Mouse (Mus musculus) layer of hippocampus, adult 11-12 months (tissue): Measurements from ENCODE around the gene Dennd4c.
"Not testable (repeated sequence)": the region's sequence is repeated elsewhere in the genome, so short reads cannot be mapped to it uniquely, and the experiment has no call there.

Source experiments
- DNase-seq: peaks from one replicate; pipeline ENCODE4 v3.0.0; 2022; ENCODE audit warnings: low spot score

Gene Dennd4c

DNA sequence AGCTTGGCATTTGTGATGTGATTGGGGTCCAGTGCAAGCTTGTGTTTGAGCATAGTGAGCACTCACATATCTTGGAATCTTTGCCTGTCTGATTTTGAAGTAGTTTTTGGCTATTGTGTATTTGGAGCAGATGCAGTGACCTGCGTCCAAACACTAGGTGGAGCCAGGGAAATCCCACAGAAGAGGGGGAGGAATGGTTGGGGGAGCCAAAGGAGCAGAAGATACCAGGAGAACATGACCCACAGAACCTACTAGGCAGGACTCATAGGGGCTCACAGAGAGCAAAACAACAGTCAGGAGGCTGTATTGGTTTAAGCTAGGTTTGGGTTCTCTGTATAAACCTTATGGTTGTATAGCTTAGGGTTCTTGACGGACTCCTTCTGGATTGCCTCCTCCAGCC is 62.2 kb downstream of the Dennd4c start:
- DNase-seq, result peak; percentile 21

DNA sequence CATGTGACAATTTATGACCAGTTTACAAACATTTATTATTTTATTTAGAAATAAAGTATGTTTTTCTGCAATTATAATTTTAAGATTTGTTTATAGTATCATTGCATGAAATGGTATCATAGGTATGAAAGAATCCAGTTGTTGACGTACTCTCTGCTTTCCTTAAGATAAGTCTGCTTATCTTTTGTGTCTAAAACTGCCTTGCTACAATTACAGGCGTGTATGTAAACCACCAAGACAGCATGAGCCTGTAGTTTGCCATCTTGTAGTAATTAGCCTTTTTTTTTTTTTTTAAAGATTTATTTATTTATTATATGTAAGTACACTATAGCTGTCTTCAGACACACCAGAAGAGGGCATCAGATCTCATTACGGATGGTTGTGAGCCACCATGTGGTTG is 66.5 kb downstream of the Dennd4c start:
- DNase-seq, result no peak

DNA sequence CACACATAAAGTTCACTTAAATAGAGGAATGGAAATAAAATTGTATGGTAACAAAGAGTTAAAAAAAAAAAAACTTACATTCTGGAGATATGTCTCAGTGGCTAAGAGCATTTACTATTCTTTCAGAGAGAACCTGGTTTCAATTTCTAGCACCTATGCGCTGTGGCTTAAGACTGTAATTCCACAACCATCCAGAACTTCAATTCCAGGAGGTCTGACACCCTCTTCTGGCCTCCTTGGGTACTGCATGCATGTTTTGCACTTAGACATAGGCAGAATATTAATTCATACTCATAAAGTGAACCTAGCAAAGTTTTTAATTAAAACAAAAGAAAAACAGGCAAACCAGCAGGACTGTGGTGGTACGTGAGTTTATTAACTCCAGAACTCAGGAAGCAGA is 74.8 kb downstream of the Dennd4c start:
- peak; percentile 64 for DNase-seq

DNA sequence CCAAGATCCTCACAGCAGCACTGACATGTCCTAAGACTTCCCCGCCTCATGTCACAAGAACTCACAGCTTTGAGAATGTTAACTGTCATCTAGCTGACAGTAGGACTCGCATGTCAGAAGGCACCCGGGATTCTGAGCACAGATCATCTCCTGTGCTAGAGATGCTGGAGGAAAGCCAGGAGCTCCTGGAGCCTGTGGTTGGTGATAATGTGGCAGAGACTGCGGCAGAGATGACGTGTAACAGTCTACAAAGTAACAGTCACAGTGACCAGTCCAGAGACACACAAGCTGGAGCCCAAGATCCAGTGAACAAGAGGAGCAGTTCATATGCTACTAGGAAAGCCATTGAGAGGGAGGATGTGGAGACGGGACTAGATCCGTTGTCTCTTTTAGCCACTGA is 76.8 kb downstream of the Dennd4c start:
- no peak for DNase-seq

DNA sequence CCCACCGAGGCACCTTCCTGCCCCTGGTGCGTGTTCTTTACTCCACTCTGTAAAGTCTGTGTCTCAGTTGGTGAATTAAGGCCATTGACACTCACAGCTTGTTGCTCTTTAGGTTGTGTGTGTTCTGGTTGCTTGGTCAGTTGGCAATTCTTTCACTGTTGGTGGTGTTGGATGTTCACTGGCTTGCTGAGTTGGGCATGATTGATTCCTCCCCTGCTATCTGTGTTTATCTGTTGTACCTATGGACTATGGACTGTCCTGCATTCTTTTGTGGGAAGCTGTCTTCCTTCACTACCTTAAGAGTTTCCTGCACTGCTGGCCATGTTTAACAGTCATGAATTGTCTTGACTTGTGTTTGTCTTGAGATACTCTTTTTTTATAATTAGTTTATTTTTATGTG is 83.5 kb downstream of the Dennd4c start:
- no peak for DNase-seq

DNA sequence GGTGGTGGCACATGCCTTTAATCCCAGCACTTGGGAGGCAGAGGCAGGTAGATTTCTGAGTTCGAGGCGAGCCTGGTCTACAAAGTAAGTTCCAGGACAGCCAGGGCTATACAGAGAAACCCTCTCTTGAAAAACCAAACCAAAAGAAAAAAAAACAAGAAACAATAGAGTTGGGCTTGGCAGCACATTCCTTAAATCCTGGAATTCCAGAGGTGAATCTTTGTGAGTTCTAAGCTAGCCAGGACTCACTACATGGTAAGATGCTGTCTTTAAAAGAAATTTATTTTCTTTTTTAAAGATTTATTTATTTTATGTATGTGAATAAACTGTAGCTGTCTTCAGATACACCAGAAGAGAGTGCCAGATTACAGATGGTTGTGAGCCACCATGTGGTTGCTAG is 92.8 kb downstream of the Dennd4c start:
- DNase-seq, result not testable (repeated sequence)

DNA sequence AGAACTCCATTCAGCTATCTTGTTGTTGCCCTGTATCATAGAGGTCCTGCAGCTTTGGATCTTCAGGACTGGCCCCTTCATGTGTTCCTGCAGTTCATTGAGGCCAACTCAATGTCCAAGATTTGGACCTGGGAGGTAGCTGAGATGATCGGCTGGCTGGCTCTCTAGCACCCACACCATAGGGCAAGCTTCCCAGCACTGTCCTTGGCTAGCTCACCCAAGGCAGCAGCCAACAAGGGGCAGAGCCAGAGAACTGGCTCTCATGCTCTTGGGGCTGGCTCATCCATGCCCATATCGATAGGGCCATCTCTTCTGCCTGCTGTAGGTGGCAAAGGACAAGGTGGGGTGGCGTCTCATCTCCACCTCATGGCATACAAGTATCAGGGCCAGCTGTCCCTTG is 97.0 kb downstream of the Dennd4c start:
- DNase-seq, result no peak

DNA sequence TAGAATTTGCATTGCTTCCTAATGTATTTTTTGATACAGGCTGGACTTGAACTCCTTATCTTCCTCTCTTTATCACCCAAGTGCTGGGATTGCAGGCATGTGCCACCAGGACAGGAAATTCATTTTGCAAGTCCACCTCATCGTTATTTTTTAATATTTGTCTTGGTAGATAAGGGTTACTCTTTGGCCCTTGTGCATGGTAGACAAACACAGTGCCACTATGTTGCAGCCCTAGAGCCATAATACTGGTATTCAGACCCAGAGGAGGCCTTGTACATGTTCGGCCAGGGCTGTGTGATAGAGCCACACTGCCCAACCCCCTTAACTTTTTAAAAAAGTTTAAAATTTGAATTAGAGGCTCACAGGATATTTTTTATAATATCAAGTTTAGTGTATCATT is 98.9 kb downstream of the Dennd4c start:
- no peak for DNase-seq

DNA sequence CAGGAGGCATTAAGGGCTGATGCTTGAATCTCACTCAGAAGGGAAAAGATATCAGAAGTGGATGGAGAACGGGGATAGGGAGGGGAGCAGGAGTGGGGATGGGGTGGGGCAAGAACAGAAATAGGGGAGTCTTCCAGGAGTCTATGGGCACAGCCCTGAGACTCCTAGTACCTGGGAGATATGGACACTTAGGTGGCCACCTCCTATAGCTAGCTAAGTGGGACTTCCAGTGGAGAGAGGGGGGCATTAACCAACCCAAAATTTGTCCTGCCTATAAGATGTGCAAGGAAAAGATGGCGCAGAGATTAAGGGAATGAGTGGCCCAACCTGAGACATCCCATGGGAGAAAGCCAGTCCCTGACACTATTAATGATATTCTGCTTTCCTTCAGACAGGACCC is 103.0 kb downstream of the Dennd4c start:
- DNase-seq, result no peak

DNA sequence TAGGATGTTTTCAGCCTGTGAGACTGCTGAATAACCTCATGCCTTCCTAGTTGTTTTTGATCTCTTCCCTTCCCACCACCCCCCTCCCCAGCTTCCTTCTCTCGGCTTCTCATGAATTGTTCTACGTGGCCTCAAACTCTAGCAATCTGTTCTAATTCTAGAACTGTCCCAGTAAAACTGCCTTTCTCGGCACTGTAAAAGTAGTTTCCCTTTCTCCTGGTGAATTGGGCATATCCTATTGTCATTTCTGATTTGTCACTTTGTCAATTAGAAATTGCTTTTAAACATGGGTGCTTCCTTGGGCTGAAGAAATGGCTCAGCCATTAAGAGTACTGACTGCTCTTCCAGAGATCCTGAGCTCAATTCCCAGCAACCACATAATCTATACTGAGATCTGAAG is 103.7 kb downstream of the Dennd4c start:
- no peak for DNase-seq

DNA sequence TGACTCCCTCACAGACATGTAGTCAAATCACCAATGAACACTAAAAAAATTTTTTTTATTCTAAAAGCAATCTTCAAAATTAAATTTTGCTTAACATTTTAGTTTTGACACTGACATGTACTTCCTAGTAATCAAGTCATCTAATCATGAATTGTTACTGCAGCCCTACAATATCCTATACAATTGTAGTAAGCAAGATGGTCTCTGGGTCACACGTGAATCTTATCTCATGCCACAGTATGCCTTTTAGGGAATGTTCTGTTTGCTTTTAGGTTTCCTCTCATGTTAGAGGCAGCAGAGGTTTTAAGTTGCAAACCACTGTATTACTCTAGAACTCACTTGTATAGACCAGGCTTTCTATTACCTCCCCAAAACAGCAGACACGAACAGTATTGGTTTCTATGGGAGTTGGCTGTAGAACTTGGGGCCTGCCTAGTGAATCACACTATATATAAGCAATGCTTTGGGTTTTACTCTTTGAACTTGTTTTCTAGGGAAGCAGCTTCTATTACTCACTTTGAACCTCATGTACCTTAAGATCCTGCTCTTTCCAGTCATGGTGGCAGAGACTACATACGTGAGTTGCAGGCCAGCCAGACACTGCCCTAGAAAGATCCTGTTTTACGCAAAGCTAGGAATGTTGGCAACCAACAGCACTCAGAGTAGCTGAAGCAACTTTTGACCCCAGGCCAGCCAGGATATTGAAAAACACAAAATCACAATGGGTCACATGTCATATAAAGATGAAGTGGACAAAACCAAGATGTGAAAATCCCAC is 104.6 kb downstream of the Dennd4c start:
- no peak for DNase-seq

DNA sequence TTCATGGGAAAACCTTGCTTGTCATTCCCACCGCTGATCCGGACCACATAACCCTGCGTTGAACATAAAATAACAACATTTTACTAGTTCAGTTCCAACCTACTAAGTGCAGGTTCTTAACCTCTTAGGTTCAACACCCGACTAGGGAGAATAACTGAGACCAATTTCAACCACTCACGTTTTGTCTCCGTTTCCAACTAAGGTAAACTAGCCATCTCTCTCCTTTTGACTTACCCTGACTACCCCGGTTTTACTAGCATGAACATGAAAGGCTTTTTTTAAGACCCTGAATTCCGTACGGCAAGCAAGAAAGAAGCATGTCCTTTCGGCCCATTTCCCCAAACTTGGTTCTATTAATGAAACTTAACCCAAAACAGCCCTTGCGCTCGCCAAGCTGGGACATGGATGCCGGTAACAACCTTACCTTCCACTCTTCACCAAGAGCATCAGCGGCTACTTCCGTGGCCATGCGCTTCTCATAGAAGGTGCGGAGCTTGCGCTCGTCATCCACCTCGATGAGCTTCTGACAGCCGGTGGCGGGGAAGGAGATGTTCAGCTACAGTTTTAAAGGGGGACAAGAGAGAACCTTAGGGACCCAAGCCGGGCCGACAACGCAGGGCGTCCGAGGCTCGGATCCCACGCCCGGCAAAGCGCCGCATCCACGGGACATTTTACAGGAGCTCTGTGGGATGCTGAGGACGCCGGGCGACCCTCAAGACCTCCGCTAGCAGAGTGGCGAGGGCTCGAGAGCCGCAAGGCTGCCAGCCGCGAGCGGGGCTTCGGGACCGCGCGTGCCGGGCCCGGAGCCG is 108.2 kb downstream of the Dennd4c start:
- DNase-seq, result peak; percentile 41

DNA sequence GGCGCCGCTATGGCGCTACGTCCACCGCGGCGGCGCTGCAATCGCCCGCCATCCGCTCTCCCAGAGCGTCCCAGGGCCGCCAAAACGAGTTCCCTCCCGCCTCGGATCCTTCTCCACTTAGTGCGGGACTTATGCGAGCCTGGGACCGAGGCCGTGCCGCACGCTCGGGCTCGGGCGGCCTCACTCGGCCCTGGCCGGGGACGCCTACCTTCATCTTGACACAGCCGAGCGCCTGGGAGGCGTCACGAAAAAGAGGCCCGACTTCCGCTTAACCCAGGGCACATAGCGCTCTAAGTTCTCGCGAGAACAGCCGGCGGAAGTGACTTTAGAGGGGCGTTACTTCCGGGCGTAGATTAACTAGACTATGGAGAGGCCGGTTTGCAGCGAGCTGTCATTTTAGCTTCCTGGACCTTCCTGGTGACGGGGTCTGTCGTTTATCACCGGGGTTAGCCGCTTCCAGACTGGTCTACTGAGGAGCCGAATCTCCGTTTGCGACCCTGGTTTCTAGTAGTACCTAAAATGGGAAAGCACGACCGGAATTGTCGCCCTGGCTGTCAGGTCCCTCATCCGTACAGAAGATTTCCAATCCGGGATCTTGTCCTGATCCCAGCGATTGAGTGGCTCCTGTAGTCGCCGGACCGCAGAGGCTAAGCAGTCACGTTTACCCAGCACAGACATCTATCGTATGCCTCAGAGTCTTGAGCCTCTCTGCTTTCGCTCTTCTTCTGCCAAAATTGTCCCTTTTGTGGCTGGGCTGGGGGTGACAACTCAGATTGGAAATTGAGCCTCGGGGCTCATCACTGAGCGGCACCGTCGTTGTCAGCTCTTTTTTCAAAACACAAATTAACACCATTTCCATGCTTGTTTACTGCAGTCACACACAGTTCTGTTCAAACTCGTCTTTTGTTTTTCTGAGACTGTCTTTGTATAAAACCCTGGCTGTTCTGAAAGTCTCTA is 109.0 kb downstream of the Dennd4c start, which contains the start of gene Rps6:
Gene Rps6 (minus strand): TSS at position 300 of the 957 bp plus-strand sequence.
- peak; percentile 97 for DNase-seq

DNA sequence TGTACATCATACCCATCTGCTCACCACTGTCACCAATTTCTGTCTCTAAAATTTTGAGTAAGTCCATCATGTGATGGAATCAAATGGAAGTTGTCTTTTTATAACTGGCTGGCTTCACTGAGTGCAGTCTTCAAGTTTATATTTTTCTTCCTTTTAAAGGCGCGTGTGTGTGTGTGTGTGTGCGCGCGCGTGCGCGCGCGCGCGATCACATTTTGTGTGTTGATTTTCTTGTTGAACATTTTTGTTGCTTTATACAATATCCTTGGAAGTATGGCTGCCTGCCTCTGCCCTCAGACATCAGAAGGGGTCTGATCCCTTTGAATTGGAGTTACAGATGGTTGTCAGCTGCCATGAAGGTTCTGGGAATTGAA is 109.7 kb downstream of the Dennd4c start:
- peak; percentile 21 for DNase-seq

DNA sequence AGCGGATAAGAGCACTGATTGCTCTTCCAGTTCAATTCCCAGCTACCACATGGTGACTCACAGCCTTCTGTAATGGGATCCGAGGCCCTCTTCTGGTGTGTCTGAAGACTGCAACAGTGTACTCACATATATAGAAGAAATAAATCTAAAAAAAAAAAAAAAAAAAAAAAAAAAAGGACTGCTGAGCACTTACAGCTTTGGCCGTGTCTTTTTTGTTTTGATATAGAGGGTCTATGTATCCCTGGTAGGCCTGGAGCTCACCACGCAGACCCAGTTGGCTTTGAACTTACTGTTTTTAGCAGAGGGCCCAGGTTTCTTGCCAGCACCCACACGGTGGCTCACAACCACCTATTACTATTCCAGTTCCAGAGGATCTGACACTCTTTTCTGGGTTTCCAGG is 115.7 kb downstream of the Dennd4c start:
- DNase-seq, result no peak

DNA sequence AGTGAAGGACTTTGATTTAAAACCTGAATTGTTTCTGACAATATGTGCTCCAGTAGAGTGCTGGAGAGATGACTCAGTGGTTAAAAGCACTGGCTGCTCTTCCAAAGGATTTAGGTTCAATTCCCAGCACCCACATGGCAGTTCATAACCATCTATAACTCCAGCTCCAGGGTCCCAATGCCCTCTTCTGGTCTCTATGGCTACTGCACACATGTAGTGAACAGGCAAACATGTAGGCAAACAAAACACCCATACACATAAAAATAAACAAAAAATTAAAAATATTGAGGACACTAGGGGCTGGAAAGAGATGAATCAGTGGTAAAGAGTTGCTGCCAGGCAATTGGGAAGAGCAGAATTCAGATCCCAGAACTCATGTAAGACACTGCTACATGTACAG is 123.6 kb downstream of the Dennd4c start:
- DNase-seq, result no peak

DNA sequence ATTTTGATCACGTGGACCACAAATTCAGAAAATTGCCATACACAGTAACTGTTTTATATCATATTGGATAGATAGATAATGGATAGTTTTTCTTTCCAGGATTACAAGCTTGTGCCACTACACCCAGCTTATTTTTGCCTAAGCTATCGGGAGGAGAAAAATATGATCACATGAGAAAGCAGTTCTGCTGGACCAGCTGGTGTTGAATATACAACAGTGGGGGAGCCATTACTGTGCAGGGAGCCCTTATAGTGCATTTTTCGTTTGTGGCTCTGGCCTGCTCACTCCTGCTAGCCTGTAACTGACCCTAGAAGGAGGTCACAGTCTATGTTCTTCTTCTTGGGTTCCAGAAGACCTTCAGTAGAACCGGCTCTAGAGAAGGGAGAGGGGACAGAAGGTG is 124.7 kb downstream of the Dennd4c start:
- peak; percentile 27 for DNase-seq

DNA sequence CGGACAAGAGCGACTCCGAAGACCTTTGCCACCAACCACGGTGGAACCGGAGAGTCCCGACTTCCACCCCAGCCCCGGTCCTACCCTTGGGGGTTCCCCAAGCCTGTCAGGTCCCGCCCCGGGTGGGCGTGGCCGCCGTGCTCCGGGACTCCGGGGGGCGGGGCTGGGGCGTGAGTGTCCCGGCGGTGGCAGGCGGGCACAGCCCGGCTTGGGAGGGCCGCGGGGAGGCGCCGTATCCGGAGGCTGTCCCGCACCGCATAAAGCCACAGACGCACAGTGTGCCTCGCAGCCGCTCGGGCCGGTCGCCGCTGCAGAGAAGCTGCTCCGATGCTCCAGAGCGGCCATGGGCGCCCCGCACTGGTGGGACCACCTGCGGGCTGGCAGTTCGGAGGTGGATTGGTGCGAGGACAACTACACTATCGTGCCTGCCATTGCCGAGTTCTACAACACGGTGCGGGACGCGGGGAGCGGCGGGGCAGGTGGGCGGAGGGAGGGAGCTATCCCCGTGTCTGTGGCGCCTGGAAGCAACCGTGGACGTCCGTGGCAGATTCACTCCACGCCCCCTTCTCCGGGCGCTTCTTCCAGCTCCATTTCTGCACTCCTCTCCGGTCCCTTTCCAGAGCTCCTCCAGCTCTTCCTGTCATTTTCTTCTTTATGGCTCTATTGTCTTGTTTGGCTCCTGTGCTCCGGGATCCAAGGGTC is 125.9 kb downstream of the Dennd4c start, which contains the start of gene Acer2:
Gene Acer2 (plus strand): TSS at position 251 of the 702 bp plus-strand sequence.
- peak; percentile 87 for DNase-seq

DNA sequence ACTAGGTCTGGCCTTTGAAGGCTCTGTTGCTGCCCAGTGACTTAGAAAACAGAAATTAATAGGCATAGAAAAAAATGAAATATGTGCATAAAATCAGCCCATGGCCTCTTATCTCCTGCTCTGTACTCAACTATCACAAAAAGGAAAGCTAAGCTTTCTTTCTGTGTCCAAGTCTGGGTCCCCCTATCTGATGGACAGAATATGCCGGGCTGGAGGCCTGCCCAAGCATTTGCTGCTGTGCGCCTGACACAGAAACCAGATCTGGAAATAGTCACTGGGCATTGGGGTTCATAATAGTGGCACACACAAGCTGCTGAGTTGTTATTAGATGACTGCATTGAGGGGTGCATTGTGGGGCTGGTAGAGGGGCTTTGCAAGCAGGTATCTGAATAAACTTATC is 131.1 kb downstream of the Dennd4c start:
- no peak for DNase-seq

DNA sequence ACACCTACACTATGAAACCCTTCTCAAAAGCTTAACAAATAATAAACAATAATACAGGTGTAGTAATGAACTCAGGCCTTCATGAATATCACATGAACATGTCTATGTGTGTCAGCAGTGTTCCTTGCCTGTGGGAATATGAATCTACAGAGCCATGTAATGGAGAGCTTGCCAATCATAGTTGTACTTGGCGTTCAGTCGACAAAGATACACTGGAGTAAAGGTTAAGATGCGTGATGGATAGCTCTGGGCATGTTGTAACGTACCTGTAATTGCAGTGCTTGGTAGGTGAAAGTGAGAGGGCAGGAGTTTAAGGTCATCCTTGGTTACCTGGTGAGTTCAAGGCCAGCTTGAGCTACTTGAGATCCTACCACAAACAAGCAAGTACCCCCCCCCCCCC is 132.8 kb downstream of the Dennd4c start:
- DNase-seq, result no peak

DNA sequence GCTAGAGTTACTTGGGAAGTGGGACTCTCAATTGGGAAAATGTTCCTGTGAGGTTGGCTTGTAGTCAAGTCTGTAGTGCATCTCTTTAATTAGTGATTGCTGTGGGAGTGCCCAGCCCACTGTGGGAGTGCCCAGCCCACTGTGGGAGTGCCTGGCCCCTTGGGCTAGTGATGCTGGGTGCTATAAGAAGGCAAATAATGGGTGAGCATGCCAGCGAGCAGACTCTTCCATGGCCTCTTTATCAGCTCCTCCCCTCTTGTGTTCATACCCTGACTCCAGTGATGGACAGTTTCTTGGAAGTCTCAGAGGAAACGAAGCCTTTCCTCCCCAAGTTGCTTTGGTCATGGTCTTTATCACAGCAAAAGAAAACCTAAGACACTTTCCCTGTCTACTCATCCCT is 134.1 kb downstream of the Dennd4c start:
- DNase-seq, result no peak

DNA sequence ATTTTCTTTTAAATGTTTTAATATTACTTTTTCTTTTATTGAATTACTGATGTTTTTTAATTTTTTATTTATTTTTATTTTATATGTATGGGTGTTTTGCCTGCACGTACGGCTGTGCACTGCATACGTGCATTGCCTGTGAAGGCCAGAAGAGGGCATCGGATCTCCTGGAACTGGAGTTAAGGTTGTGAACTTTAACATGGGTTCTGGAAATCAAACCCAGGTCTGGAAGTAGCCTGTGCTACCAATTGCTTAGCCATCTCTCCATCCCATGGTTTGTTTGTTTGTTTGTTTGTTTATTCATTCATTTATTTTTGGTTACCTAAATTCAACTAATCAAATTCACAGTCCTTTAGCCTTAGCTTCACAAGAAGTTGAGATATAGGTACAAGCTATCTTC is 136.6 kb downstream of the Dennd4c start:
- DNase-seq, result peak; percentile 18
